Comparison of ENCODE assay signal across 8 mouse cellular contexts in genomic region chr10:121364801-121365564, GRCm38 (mm10). TPM values are rescaled to one million over a fixed set of nuclear protein-coding genes. Genes with fewer than 3 reads are reported as not detected.
DNase-seq lines count a peak whose midpoint lies in the region; ATAC-seq and TF ChIP-seq lines count a peak whose summit lies in the region.

Gns (plus strand) TSS chr10:121365090.

- no peak for TF ChIP-seq CTCF in olfactory bulb, adult 2 months (IDR thresholded peaks at IDR 0.05; ENCODE audit: insufficient read depth, low read depth, low read length)

- peak; percentile 86 for ATAC-seq in frontal cortex, adult (ENCODE audit: low TSS enrichment)
- ATAC-seq in hematopoietic stem cell, adult 5-6 weeks (replicated peaks in 1 of 2; ENCODE audit: insufficient read depth in 1 of 2, low FRiP score in 2 of 2, low TSS enrichment in 1 of 2, low read depth in 1 of 2, poor library complexity in 2 of 2, severe bottlenecking in 2 of 2) = peak; percentile 57 to 65
- peak; percentile 97 for ATAC-seq in lung, embryonic 15.5 days (ENCODE audit: borderline replicate concordance, extremely low read depth, low FRiP score, low TSS enrichment)

- peak within 1 kb of the TSS; percentile 96 for H3K4me3 ChIP-seq in lung, embryonic 15.5 days
- peak within 1 kb of the TSS; percentile 68 for H3K4me3 ChIP-seq in olfactory bulb, adult 2 months (ENCODE audit: insufficient read depth, low read depth, low read length)

- peak within 1 kb of the TSS; percentile 88 for H3K4me2 ChIP-seq in lung, embryonic 15.5 days

- peaks cover 2% of the 10 kb centered on the region; the same call in 1 of the 2 replicates for H3K36me3 ChIP-seq in lung, embryonic 15.5 days

- no peaks in the 10 kb centered on the region for H3K27me3 ChIP-seq in lung, embryonic 15.5 days

- peak within 1 kb of the TSS; percentile 66 for H3K27ac ChIP-seq in lung, embryonic 15.5 days
- H3K27ac ChIP-seq in olfactory bulb, adult 2 months (ENCODE audit: insufficient read depth, low read depth, low read length) = 0 out of 2 replicates have a peak within 1 kb of the TSS, but pooled peaks have one; percentile 1

- peak; percentile 98 for DNase-seq in MN1 (ENCODE audit: low spot score)
- peak; percentile 78 for DNase-seq in cerebellum, adult 9-10 months
- peak; percentile 37 for DNase-seq in layer of hippocampus, adult 9-10 months (ENCODE audit: low spot score)
- DNase-seq in thymus, adult 18-20 months = peak; percentile 62 to 68

- under 1% methylated on average over 68 of the region's 72 CpGs for WGBS in lung, embryonic 15.5 days
- WGBS in olfactory bulb, adult 2 months = under 1% methylated on average over 72 of the region's 72 CpGs

- H3K9me3 ChIP-seq in lung, embryonic 15.5 days = no peaks in the 10 kb centered on the region

- H3K4me1 ChIP-seq in lung, embryonic 15.5 days = peaks cover 22% of the 10 kb centered on the region
- H3K4me1 ChIP-seq in olfactory bulb, adult 2 months (ENCODE audit: control insufficient read depth, insufficient read depth, low read length) = peaks cover 10% of the 10 kb centered on the region; the same call in 1 of the 2 replicates

- H3K9ac ChIP-seq in lung, embryonic 15.5 days = peak within 1 kb of the TSS; percentile 80

- peak; percentile 66 for TF ChIP-seq POLR2A in olfactory bulb, adult 2 months (IDR thresholded peaks at IDR 0.05; ENCODE audit: insufficient read depth, low read depth, low read length)

RNA-seq across cellular contexts. Expression of gene Gns, which starts in this region (rescaled TPM):
- 24.3 and 37.2 TPM in 2 replicates for total RNA-seq in hematopoietic stem cell, adult 5-6 weeks (2017)
- polyA plus RNA-seq in lung, embryonic 15.5 days (2015; fragmentation: Nextera tagmentation; extraction: Ambion mirVana) = 35.5 and 36.4 TPM in 2 replicates
- not detected in 2 replicates for polyA plus RNA-seq in olfactory bulb, adult 2 months (2012; ENCODE audit: insufficient read depth, insufficient read length, low replicate concordance, missing spikeins)

Comparison
In these comparisons a context has a peak if more than half of its experiments do, and no peak if none do; other contexts are left out.
1. Peak in every context shown above with its lines: DNase-seq, ATAC-seq, H3K4me3 ChIP-seq and H3K27ac ChIP-seq.
2. RNA of gene Gns (polyA plus RNA-seq): 35.5 to 36.4 TPM in lung, embryonic 15.5 days; not detected in olfactory bulb, adult 2 months; every median in the first group is over 10 times any median in the second.
3. DNase-seq: peak in every context shown above with its lines; median percentile 98 in MN1; 78 in cerebellum, adult 9-10 months; 65 in thymus, adult 18-20 months; 37 in layer of hippocampus, adult 9-10 months.